Mouse (Mus musculus) layer of hippocampus, adult 9-10 months (tissue): Measurements from ENCODE around the gene Tas2r115.
"Not testable (repeated sequence)": the region's sequence is repeated elsewhere in the genome, so short reads cannot be mapped to it uniquely, and the experiment has no call there.

Experiments
- DNase-seq: peaks from one replicate; pipeline ENCODE4 v3.0.0; 2022; ENCODE audit warnings: low spot score

The Tas2r115 gene

GRCm38 (mm10) chr6:132737935-132738334, at the start of gene Tas2r115:
Gene Tas2r115, minus strand, starts transcription at chr6:132738035.
- no peak for DNase-seq

DNA sequence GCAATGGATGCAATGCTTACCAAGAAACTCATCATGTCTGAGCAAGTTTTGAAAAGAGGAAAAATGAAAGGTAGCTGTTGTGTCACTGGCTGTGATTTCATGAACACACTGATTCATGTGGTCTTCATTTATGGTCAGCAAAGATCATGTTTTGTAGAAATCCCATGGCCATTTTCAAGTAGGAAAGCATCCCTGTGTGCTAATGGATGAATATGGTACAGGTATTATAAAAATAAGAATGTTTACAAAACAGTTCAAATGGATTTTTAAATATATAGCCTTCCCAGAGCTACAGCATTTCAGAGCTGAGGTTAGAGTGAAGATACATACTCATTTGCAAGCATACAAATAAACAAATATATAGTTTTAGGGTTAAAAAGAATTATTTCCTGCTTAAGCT, 40.2 kb upstream of the Tas2r115 start, which contains the start of gene Tas2r136:
TSS of gene Tas2r136 (minus strand) at position 101 of the 400 bp plus-strand sequence.
- DNase-seq = no peak

DNA sequence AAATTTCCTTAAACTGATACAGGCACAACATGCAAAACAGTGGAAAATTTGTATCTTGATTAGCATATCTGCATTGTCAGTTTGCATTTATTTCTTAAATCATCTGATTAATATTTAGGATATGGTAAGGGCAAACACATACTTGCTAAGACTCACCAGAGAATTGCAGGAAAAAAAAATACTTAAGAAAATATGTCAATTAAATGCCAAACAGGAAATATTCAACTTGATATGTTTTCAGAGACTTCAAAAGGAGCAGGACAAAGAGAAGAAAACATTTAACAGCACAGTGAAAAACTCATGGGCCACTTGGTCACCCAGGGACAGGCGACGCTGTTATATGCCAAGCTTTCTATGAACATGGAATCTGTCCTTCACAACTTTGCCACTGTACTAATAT, 24.0 kb upstream of the Tas2r115 start, which contains the start of gene Tas2r102:
TSS of gene Tas2r102 (plus strand) at position 301 of the 400 bp plus-strand sequence.
- no peak for DNase-seq

GRCm38 (mm10) chr6:132754430-132754829, 16.6 kb upstream of the Tas2r115 start, which contains the start of gene Tas2r124:
Gene Tas2r124, plus strand, starts transcription at chr6:132754730.
- no peak for DNase-seq

DNA sequence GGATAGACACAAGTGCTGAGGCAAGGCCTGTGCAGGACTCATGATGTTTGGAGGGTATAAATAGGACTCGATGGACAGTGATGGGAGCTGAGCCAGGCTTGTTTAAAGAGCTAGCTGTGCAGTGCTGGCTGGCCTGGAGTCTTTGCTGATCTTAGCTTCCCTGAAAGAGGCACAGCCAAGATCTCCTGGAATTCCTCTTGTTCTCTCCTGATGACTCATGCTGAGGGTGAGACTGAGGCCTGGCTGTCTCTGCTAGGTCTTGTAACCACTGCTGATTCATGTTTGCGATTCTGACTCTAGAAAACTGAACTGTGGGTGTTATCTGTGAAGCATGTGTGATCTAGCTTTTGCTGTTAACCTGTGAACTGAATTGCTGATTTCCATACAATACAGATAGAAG, 12.4 kb upstream of the Tas2r115 start:
- no peak for DNase-seq

DNA sequence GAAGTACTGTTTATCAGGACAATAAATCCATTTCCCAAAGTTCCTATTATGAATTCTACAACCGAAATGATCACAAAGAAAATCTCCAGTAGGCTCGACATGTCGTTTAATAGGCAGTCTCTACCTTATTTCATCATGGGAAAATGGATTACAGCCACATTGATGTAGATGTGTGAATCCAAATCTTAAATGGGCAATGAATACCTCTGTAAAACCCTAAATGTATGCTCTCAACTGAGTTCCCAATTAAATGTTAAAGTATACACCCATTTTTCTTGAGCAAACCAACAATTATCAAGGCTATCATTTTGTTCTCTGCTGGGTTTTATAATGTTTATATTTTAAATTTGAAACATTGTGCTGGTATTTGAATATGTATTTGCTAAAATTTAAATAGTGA, 26.0 kb downstream of the Tas2r115 start, which contains the start of gene Tas2r122:
TSS of gene Tas2r122 (minus strand) at position 101 of the 400 bp plus-strand sequence.
- DNase-seq = no peak

DNA sequence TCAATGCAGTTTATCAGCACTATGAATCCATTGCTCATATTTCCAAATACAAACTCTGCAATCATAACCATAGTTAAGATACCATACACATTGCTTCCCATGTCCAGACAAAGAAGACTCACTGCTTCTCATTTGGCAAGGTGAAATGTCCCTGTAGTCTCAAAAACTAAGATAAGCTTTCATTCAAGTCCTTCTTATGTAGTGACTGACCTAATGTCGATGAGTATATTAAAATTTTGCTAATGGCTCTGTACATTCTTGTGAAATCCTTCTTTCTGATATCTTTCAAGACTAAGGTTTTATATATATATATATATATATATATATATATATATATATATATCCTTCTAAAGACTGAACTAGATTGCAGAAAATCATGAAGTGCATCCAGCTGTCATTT, 36.9 kb downstream of the Tas2r115 start, which contains the start of gene Tas2r121:
TSS of gene Tas2r121 (minus strand) at position 101 of the 400 bp plus-strand sequence.
- DNase-seq = no peak

DNA sequence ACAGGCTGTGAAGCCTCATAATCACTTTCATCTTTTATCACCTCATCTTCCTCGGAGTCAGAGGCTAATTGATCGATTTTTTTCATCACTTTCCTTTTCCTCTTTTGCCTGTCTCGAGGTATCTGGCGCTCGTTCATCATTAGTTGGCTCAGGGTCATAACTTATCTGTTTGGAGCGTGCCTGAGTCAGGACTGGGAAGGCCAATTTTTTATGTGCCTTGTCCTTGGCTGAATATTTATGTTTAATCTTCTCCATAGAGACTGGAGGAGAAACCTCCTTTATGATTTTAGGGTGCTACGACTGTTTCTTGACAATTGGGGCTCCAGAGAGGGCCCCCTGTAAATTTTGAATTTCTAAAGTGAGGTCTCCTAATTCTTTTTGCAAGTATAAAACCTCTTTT, 46.2 kb downstream of the Tas2r115 start:
- not testable (repeated sequence) for DNase-seq
